Mouse (Mus musculus): ENCODE results near the gene Stx8. TPM values are rescaled to one million over a fixed set of nuclear protein-coding genes. Genes with fewer than 3 reads are reported as not detected.

Stx8 gene
- polyA plus RNA-seq, 1 experiment = 35.8 TPM

DNA sequence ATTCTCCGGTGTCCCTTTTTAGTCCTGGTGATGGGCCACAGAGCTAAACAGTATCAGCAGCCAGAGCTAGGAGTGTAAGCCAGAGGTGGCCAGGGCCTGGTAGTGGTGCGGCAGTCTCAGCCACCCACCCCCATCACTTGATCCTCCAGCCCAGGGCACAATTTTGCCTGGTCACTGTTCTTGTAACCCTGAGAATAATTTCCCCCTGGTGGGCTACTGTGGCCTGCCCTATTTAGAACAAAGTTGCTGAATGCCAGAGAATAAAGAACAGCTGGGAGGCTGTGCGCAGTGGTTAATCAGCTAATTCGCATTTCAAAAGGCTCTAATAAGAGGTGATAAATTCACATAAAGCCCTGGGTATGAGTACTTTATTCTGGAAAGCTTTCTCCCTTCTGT, 180.5 kb downstream of the Stx8 start:
- no peak overlapping the region for H3K9ac ChIP-seq (ENCODE audit: low read depth, poor library complexity, severe bottlenecking)
- H3K27ac ChIP-seq (ENCODE audit: insufficient read depth, low read length) = no peak overlapping the region
- peaks cover 2% of the 10 kb centered on the region for H3K4me1 ChIP-seq (ENCODE audit: control insufficient read depth, insufficient read depth, low read length)

DNA sequence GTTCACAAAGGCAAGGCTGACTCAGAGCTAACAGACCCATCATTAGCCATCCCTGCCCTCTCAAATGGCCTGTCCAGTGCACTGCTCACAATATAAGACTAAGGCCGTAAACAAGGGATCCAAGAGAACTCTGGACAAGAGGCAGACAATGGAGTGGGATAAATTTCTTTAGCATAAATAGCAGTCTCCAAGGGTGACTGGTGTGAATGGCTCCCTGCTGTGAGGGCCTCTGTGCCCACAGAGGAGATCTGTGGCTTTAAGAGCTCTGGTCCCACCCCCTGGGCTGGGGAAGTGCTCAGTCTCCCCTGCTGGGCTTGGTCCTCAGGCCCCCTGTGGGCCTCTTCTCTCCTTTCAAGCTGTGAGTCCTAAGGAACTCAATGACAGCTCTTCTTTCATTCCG, 184.9 kb downstream of the Stx8 start:
- Histone ChIP-seq H3K36me3 (ENCODE audit: control insufficient read depth, insufficient read depth, low read length, poor library complexity, severe bottlenecking) (no peaks in the 10 kb centered on the region), H3K4me3 (ENCODE audit: low read depth, low read length) (no peak overlapping the region), H3K9ac (ENCODE audit: low read depth, poor library complexity, severe bottlenecking) (no peak overlapping the region), H3K4me1 (ENCODE audit: control insufficient read depth, insufficient read depth, low read length) (peaks cover 2% of the 10 kb centered on the region), H3K9me3 (replicated peaks; ENCODE audit: control insufficient read depth, insufficient read depth, low read length, poor library complexity, severe bottlenecking) (no peaks in the 10 kb centered on the region), H3K27ac (ENCODE audit: insufficient read depth, low read length) (no peak overlapping the region), H3K27me3 (ENCODE audit: control insufficient read depth, insufficient read depth, low read length, poor library complexity, severe bottlenecking) (no peaks in the 10 kb centered on the region)
- 0 out of 2 replicates have a peak, but pooled peaks have one; percentile 31 for TF ChIP-seq EP300 (IDR thresholded peaks at IDR 0.05; ENCODE audit: insufficient read depth, low read depth, low read length)
- no peak for TF ChIP-seq CTCF (IDR thresholded peaks at IDR 0.05; ENCODE audit: low read depth, low read length)

More for the DNA sequence above, 180.5 kb downstream of the Stx8 start:
- Histone ChIP-seq H3K36me3 (ENCODE audit: control insufficient read depth, insufficient read depth, low read length, poor library complexity, severe bottlenecking) (no peaks in the 10 kb centered on the region), H3K4me3 (ENCODE audit: low read depth, low read length) (no peak overlapping the region), H3K27me3 (ENCODE audit: control insufficient read depth, insufficient read depth, low read length, poor library complexity, severe bottlenecking) (no peaks in the 10 kb centered on the region), H3K9me3 (replicated peaks; ENCODE audit: control insufficient read depth, insufficient read depth, low read length, poor library complexity, severe bottlenecking) (no peaks in the 10 kb centered on the region)
- TF ChIP-seq EP300 (IDR thresholded peaks at IDR 0.05; ENCODE audit: insufficient read depth, low read depth, low read length) (no peak), CTCF (IDR thresholded peaks at IDR 0.05; ENCODE audit: low read depth, low read length) (no peak), POLR2A (IDR thresholded peaks at IDR 0.05; ENCODE audit: insufficient read depth, low read length) (no peak)

DNA sequence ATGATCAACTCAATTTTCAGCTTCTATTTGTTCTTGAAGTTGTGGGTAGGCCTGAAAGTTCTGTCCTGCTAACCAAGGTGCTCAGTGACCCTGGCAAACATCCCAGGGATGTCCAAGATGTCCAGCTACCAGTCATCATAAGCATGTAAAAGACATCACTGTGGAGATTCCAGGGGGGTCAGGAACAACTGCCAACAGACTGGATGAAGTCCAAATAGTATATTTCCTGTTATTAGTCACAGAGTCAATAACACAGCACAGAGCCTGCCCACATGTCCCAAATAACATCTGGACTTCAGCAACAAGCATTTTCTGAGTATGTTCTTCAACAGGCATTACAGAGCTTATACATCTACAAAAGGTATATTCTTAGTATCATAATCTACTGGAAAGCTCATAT, 189.8 kb downstream of the Stx8 start:
- H3K27me3 ChIP-seq (ENCODE audit: control insufficient read depth, insufficient read depth, low read length, poor library complexity, severe bottlenecking) = no peaks in the 10 kb centered on the region; the same call in 1 of the 2 replicates
- no peak overlapping the region for H3K4me3 ChIP-seq (ENCODE audit: low read depth, low read length)
- no peaks in the 10 kb centered on the region for H3K4me1 ChIP-seq (ENCODE audit: control insufficient read depth, insufficient read depth, low read length)
- TF ChIP-seq POLR2A (IDR thresholded peaks at IDR 0.05; ENCODE audit: insufficient read depth, low read length) (no peak), EP300 (IDR thresholded peaks at IDR 0.05; ENCODE audit: insufficient read depth, low read depth, low read length) (no peak), CTCF (IDR thresholded peaks at IDR 0.05; ENCODE audit: low read depth, low read length) (no peak)
- H3K27ac ChIP-seq (ENCODE audit: insufficient read depth, low read length) = no peak overlapping the region
- no peak overlapping the region for H3K9ac ChIP-seq (ENCODE audit: low read depth, poor library complexity, severe bottlenecking)
- no peaks in the 10 kb centered on the region for H3K9me3 ChIP-seq (replicated peaks; ENCODE audit: control insufficient read depth, insufficient read depth, low read length, poor library complexity, severe bottlenecking)
- H3K36me3 ChIP-seq (ENCODE audit: control insufficient read depth, insufficient read depth, low read length, poor library complexity, severe bottlenecking) = no peaks in the 10 kb centered on the region

- no peak overlapping the region for H3K4me3 ChIP-seq (ENCODE audit: low read depth, low read length)
- H3K27me3 ChIP-seq (ENCODE audit: control insufficient read depth, insufficient read depth, low read length, poor library complexity, severe bottlenecking) = no peaks in the 10 kb centered on the region; the same call in 1 of the 2 replicates
- H3K36me3 ChIP-seq (ENCODE audit: control insufficient read depth, insufficient read depth, low read length, poor library complexity, severe bottlenecking) = no peaks in the 10 kb centered on the region
- no peak for TF ChIP-seq CTCF (IDR thresholded peaks at IDR 0.05; ENCODE audit: low read depth, low read length)
- TF ChIP-seq POLR2A (IDR thresholded peaks at IDR 0.05; ENCODE audit: insufficient read depth, low read length) = no peak
- TF ChIP-seq EP300 (IDR thresholded peaks at IDR 0.05; ENCODE audit: insufficient read depth, low read depth, low read length) = no peak
- H3K27ac ChIP-seq (ENCODE audit: insufficient read depth, low read length) = no peak overlapping the region
- no peak overlapping the region for H3K9ac ChIP-seq (ENCODE audit: low read depth, poor library complexity, severe bottlenecking)
- no peaks in the 10 kb centered on the region for H3K4me1 ChIP-seq (ENCODE audit: control insufficient read depth, insufficient read depth, low read length)
- no peaks in the 10 kb centered on the region for H3K9me3 ChIP-seq (replicated peaks; ENCODE audit: control insufficient read depth, insufficient read depth, low read length, poor library complexity, severe bottlenecking)
Measured at GRCm38 (mm10) chr11:68158166-68158565, 192.2 kb downstream of the Stx8 start.

DNA sequence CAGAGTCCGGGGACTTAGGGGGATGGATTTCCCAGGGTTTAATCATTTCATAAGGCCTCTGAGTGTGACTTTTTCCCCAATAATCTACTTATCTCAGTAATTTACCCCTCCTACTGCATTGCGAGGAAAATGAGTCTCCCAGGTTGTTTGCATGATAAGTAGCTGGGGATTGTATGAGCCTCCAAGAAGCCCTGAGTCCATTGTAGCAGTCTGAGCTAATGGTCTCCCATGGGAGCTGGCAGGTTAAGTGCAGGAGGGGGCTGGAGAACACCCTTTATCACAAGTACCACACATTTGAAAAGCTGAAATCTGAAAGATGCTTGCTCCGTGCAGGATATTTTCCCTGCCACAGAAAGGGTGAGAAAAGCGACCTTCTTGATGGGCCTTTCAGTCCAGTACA, 193.9 kb downstream of the Stx8 start:
- H3K27me3 ChIP-seq (ENCODE audit: control insufficient read depth, insufficient read depth, low read length, poor library complexity, severe bottlenecking) = no peaks in the 10 kb centered on the region; the same call in 1 of the 2 replicates
- no peak overlapping the region for H3K4me3 ChIP-seq (ENCODE audit: low read depth, low read length)
- H3K27ac ChIP-seq (ENCODE audit: insufficient read depth, low read length) = no peak overlapping the region
- TF ChIP-seq POLR2A (IDR thresholded peaks at IDR 0.05; ENCODE audit: insufficient read depth, low read length) (no peak), EP300 (IDR thresholded peaks at IDR 0.05; ENCODE audit: insufficient read depth, low read depth, low read length) (no peak), CTCF (IDR thresholded peaks at IDR 0.05; ENCODE audit: low read depth, low read length) (no peak)
- H3K36me3 ChIP-seq (ENCODE audit: control insufficient read depth, insufficient read depth, low read length, poor library complexity, severe bottlenecking) = no peaks in the 10 kb centered on the region
- peaks cover 2% of the 10 kb centered on the region for H3K4me1 ChIP-seq (ENCODE audit: control insufficient read depth, insufficient read depth, low read length)
- no peak overlapping the region for H3K9ac ChIP-seq (ENCODE audit: low read depth, poor library complexity, severe bottlenecking)
- no peaks in the 10 kb centered on the region for H3K9me3 ChIP-seq (replicated peaks; ENCODE audit: control insufficient read depth, insufficient read depth, low read length, poor library complexity, severe bottlenecking)

DNA sequence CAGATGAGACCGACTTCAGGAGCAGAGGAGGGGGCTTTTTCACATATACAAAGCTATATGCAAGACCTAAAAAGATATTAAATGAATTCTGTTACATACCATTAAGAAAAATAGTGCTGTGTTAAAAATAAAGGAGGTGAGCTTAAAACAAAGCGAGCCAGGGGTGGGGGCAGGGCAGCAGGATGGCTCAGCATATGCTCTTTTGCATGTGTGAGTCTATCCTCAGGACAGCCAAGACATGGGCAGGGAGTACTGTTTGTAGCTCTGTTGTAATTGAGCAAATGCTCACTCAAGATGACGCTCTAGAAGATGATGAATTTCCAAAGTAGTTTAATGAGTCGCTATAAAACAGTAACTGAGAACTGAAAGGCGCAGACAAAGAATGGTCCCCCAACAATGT, 198.4 kb downstream of the Stx8 start:
- H3K9ac ChIP-seq (ENCODE audit: low read depth, poor library complexity, severe bottlenecking) = no peak overlapping the region
- no peak overlapping the region for H3K4me3 ChIP-seq (ENCODE audit: low read depth, low read length)
- H3K27ac ChIP-seq (ENCODE audit: insufficient read depth, low read length) = no peak overlapping the region
- peaks cover 2% of the 10 kb centered on the region for H3K4me1 ChIP-seq (ENCODE audit: control insufficient read depth, insufficient read depth, low read length)
- H3K36me3 ChIP-seq (ENCODE audit: control insufficient read depth, insufficient read depth, low read length, poor library complexity, severe bottlenecking) = no peaks in the 10 kb centered on the region
- H3K27me3 ChIP-seq (ENCODE audit: control insufficient read depth, insufficient read depth, low read length, poor library complexity, severe bottlenecking) = no peaks in the 10 kb centered on the region
- TF ChIP-seq POLR2A (IDR thresholded peaks at IDR 0.05; ENCODE audit: insufficient read depth, low read length) = no peak
- no peak for TF ChIP-seq CTCF (IDR thresholded peaks at IDR 0.05; ENCODE audit: low read depth, low read length)
- no peak for TF ChIP-seq EP300 (IDR thresholded peaks at IDR 0.05; ENCODE audit: insufficient read depth, low read depth, low read length)
- no peaks in the 10 kb centered on the region for H3K9me3 ChIP-seq (replicated peaks; ENCODE audit: control insufficient read depth, insufficient read depth, low read length, poor library complexity, severe bottlenecking)

All from ES-Bruce4 (cell line).